Comparison of ENCODE assay signal across 9 mouse cellular contexts in the genomic region with DNA sequence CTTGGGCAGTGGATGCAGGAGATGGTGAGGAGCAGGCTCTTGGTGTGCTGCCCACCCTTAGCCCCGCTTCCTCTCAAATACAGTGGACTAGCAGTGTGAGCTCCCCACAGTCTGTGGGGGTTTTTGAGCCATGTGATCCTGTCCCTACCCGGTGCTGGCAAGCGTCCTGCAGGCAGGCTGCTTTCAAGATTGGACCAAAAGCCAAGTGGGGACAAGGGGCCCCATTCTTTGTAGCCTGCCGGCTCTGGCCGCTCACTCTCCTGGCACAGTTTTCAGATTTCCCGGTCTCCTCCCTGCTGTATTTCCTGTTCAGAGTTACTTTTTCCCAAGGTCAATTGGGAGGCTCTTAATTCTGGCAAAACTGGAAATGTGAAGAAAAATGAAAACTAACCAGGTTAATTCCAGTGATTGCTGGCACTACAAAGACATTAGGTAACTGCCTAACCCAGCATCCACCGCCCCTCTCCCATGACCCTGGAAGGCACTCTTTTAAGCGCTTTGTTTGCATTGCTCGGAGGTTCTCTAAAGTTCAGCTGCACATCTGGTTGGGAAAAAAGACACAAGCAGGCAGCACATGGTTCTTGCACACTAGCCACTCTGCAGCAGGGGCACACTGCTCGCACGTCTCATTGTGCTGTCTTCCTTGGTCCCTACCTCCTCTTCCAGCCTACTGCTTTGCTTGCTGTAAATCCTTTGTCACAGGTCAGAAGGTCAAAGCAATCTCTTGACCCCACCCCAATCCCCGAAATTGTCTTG.
DNase-seq lines count a peak whose midpoint lies in the region; ATAC-seq and TF ChIP-seq lines count a peak whose summit lies in the region.
"Had no signal": no experiment of that assay in that cellular context is flagged by ENCODE, and none has a peak within 500 bp of the region (broad histone marks: within the 10 kb centered on the region; RNA-seq: fewer than 3 reads in every experiment).

No protein-coding gene starts in this region.

- H3K27ac ChIP-seq in ES-Bruce4 (ENCODE audit: insufficient read depth, low read length) = no peak overlapping the region
- peak overlapping the region; percentile 70 for H3K27ac ChIP-seq in embryonic facial prominence, embryonic 13.5 days
- H3K27ac ChIP-seq: liver, embryonic 13.5 days had no signal

- intact Hi-C loops in heart, postnatal 14 days (cut with DNase I) = loop anchor here (5.0 kb wide), 1 partner anchor 102 kb away; no protein-coding TSS in a partner anchor

- no peak for TF ChIP-seq POLR2A in ES-Bruce4 (IDR thresholded peaks at IDR 0.05; ENCODE audit: insufficient read depth, low read length)

- H3K4me3 ChIP-seq in ES-Bruce4 (ENCODE audit: low read depth, low read length) = no peak overlapping the region
- H3K4me3 ChIP-seq in embryonic facial prominence, embryonic 13.5 days = no peak overlapping the region
- H3K4me3 ChIP-seq: liver, embryonic 13.5 days had no signal

- WGBS in embryonic facial prominence, embryonic 13.5 days = 23% methylated on average over 12 of the region's 12 CpGs

- peak; percentile 45 for DNase-seq in ZHBTc4 (ENCODE audit: low read depth, low spot score)
- peak; percentile 69 to 73 for DNase-seq in heart, postnatal 14 days
- DNase-seq in layer of hippocampus, postnatal 10 days (ENCODE audit: low spot score in 2 of 2) = peak; percentile 60 to 71
- DNase-seq in ovary, adult 18-20 months (ENCODE audit: low spot score) = peak; percentile 25
- DNase-seq in thymus, postnatal 36 days = no peak
- DNase-seq in c-Kit-positive CD71-positive TER-119-positive erythroid progenitor cells, embryonic 14.5 days (ENCODE audit: low spot score) = no peak
- DNase-seq: liver, embryonic 13.5 days had no signal

- H3K27me3 ChIP-seq in ES-Bruce4 (ENCODE audit: control insufficient read depth, insufficient read depth, low read length, poor library complexity, severe bottlenecking) = no peaks in the 10 kb centered on the region
- no peaks in the 10 kb centered on the region for H3K27me3 ChIP-seq in embryonic facial prominence, embryonic 13.5 days

- H3K36me3 ChIP-seq in ES-Bruce4 (ENCODE audit: control insufficient read depth, insufficient read depth, low read length, poor library complexity, severe bottlenecking) = no peaks in the 10 kb centered on the region
- H3K36me3 ChIP-seq in embryonic facial prominence, embryonic 13.5 days = no peaks in the 10 kb centered on the region
- H3K36me3 ChIP-seq: liver, embryonic 13.5 days had no signal

- no peaks in the 10 kb centered on the region for H3K9me3 ChIP-seq in ES-Bruce4 (replicated peaks; ENCODE audit: control insufficient read depth, insufficient read depth, low read length, poor library complexity, severe bottlenecking)
- H3K9me3 ChIP-seq in embryonic facial prominence, embryonic 13.5 days = no peaks in the 10 kb centered on the region
- H3K9me3 ChIP-seq: liver, embryonic 13.5 days had no signal

- 0 out of 2 replicates have a peak, but pooled peaks have one; percentile 28 for TF ChIP-seq EP300 in ES-Bruce4 (IDR thresholded peaks at IDR 0.05; ENCODE audit: insufficient read depth, low read depth, low read length)

- H3K9ac ChIP-seq in ES-Bruce4 (ENCODE audit: low read depth, poor library complexity, severe bottlenecking) = no peak overlapping the region
- H3K9ac ChIP-seq in embryonic facial prominence, embryonic 13.5 days = no peak overlapping the region
- H3K9ac ChIP-seq: liver, embryonic 13.5 days had no signal

- TF ChIP-seq CTCF in ES-Bruce4 (IDR thresholded peaks at IDR 0.05; ENCODE audit: low read depth, low read length) = no peak

- H3K4me2 ChIP-seq in embryonic facial prominence, embryonic 13.5 days = no peak overlapping the region
- H3K4me2 ChIP-seq: liver, embryonic 13.5 days had no signal

- peak; percentile 52; the same call in 1 of the 2 replicates for ATAC-seq in embryonic facial prominence, embryonic 13.5 days (ENCODE audit: insufficient number of reproducible peaks, insufficient read depth, low FRiP score, low TSS enrichment, low read depth)

- peaks cover 3% of the 10 kb centered on the region for H3K4me1 ChIP-seq in ES-Bruce4 (ENCODE audit: control insufficient read depth, insufficient read depth, low read length)
- peaks cover 12% of the 10 kb centered on the region for H3K4me1 ChIP-seq in embryonic facial prominence, embryonic 13.5 days

Comparison
In these comparisons a context has a peak if more than half of its experiments do, and no peak if none do; other contexts are left out.
1. DNase-seq: peak in ZHBTc4 (single experiment), heart, postnatal 14 days (2 of 2), layer of hippocampus, postnatal 10 days (2 of 2) and ovary, adult 18-20 months (single experiment); none in thymus, postnatal 36 days (0 of 2) and c-Kit-positive CD71-positive TER-119-positive erythroid progenitor cells, embryonic 14.5 days (single experiment).